Mouse (Mus musculus) brain, embryonic 14.5 days (tissue): ENCODE data around the gene Ipo9.

ENCODE experiments used
- CTCF ChIP-seq: fragments of 200-500 bp; IDR thresholded peaks from 2 replicates; pipeline ENCODE4 v1.5.1; 2012; ENCODE audit warnings: inconsistent platforms, mild to moderate bottlenecking, moderate library complexity, borderline replicate concordance; ENCODE audit not compliant: insufficient read depth, insufficient read length; ENCODE audit errors: extremely low read depth
- POLR2A ChIP-seq: fragments of 200-500 bp; IDR thresholded peaks from 2 replicates; pipeline ENCODE4 v1.6.1; 2012; ENCODE audit warnings: mild to moderate bottlenecking, inconsistent platforms, borderline replicate concordance; ENCODE audit not compliant: poor library complexity, insufficient read depth, insufficient read length, severe bottlenecking; ENCODE audit errors: extremely low read depth

GRCm38 (mm10) chr1:135475571-135475895 lies 45.2 kb upstream of the Ipo9 start:
- no peak for TF ChIP-seq POLR2A
- TF ChIP-seq CTCF, result no peak
